Mouse (Mus musculus) brain, embryonic 18.5 days (tissue): Measurements from ENCODE around the gene Cyp2d22.
"Not testable (repeated sequence)": the region's sequence is repeated elsewhere in the genome, so short reads cannot be mapped to it uniquely, and the experiment has no call there.

ENCODE experiments used
- DNase-seq: peaks from one replicate; pipeline ENCODE4 v3.0.0-alpha.2; 2012; ENCODE audit warnings: low read depth, low spot score

The Cyp2d22 gene

GRCm38 (mm10) chr15:82376393-82377138 lies 3.5 kb downstream of the Cyp2d22 start:
- no peak for DNase-seq

GRCm38 (mm10) chr15:82375855-82376254 lies 4.2 kb downstream of the Cyp2d22 start:
- DNase-seq: no peak

GRCm38 (mm10) chr15:82374437-82374836 lies 5.6 kb downstream of the Cyp2d22 start:
- no peak for DNase-seq

GRCm38 (mm10) chr15:82372991-82373390 lies 7.1 kb downstream of the Cyp2d22 start:
- no peak for DNase-seq

- DNase-seq: no peak
Measured at GRCm38 (mm10) chr15:82372446-82372845, 7.6 kb downstream of the Cyp2d22 start.

GRCm38 (mm10) chr15:82368851-82369250 lies 11.2 kb downstream of the Cyp2d22 start:
- no peak for DNase-seq

- DNase-seq: no peak
Measured at GRCm38 (mm10) chr15:82368146-82368545, 11.9 kb downstream of the Cyp2d22 start.

GRCm38 (mm10) chr15:82364561-82364960 lies 15.5 kb downstream of the Cyp2d22 start:
- not testable (repeated sequence) for DNase-seq

- DNase-seq: not testable (repeated sequence)
Measured at GRCm38 (mm10) chr15:82363801-82364200, 16.3 kb downstream of the Cyp2d22 start.

GRCm38 (mm10) chr15:82362234-82362633 lies 17.8 kb downstream of the Cyp2d22 start:
- DNase-seq: no peak

GRCm38 (mm10) chr15:82361459-82362018 lies 18.5 kb downstream of the Cyp2d22 start:
- DNase-seq: no peak

- no peak for DNase-seq
Measured at GRCm38 (mm10) chr15:82358431-82359260, 21.4 kb downstream of the Cyp2d22 start.

- DNase-seq: peak; percentile 96
Measured at GRCm38 (mm10) chr15:82354126-82354945, 25.7 kb downstream of the Cyp2d22 start, which contains the start of gene Ndufa6. TSS of gene Ndufa6 (minus strand) at chr15:82354322.

GRCm38 (mm10) chr15:82353745-82354113 lies 26.3 kb downstream of the Cyp2d22 start:
- no peak for DNase-seq

- no peak for DNase-seq
Measured at GRCm38 (mm10) chr15:82353078-82353744, 26.8 kb downstream of the Cyp2d22 start.

GRCm38 (mm10) chr15:82351480-82351879 lies 28.6 kb downstream of the Cyp2d22 start:
- DNase-seq: no peak

- DNase-seq: no peak
Measured at GRCm38 (mm10) chr15:82350349-82350748, 29.7 kb downstream of the Cyp2d22 start.

- DNase-seq: no peak
Measured at GRCm38 (mm10) chr15:82348999-82349341, 31.1 kb downstream of the Cyp2d22 start.

- no peak for DNase-seq
Measured at GRCm38 (mm10) chr15:82348258-82348998, 31.6 kb downstream of the Cyp2d22 start.

- DNase-seq: no peak
Measured at GRCm38 (mm10) chr15:82347852-82348251, 32.2 kb downstream of the Cyp2d22 start.
